Mouse (Mus musculus) testis, adult 2 months (tissue): Measurements from ENCODE around the gene Timp3. TPM values are rescaled to one million over a fixed set of nuclear protein-coding genes. Genes with fewer than 3 reads are reported as not detected.

Source experiments
- H3K27ac ChIP-seq: fragments of 200-500 bp; 2 replicates; pipeline ENCODE4 v1.5.1; 2012; ENCODE audit warnings: low read depth, low read length; ENCODE audit not compliant: control insufficient read depth, insufficient read depth
- H3K27me3 ChIP-seq: fragments of 200-500 bp; 2 replicates; pipeline ENCODE4 v1.6.1; 2012; ENCODE audit warnings: mild to moderate bottlenecking, low read length, moderate library complexity; ENCODE audit not compliant: control insufficient read depth, insufficient read depth
- H3K36me3 ChIP-seq: fragments of 200-500 bp; 2 replicates; pipeline ENCODE4 v1.6.1; 2012; ENCODE audit warnings: mild to moderate bottlenecking, low read length; ENCODE audit not compliant: control insufficient read depth, insufficient read depth
- H3K4me1 ChIP-seq: fragments of 200-500 bp; 2 replicates; pipeline ENCODE4 v1.6.1; 2012; ENCODE audit warnings: low read length; ENCODE audit not compliant: control insufficient read depth, insufficient read depth
- H3K4me3 ChIP-seq: fragments of 200-500 bp; 2 replicates; pipeline ENCODE4 v1.5.1; 2012; ENCODE audit warnings: low read depth, mild to moderate bottlenecking, low read length, moderate library complexity, mixed read lengths; ENCODE audit not compliant: control insufficient read depth
- CTCF ChIP-seq: fragments of 200-500 bp; IDR thresholded peaks from 2 replicates; pipeline ENCODE4 v1.5.1; 2012; ENCODE audit warnings: low read depth, mild to moderate bottlenecking, inconsistent platforms, low read length, moderate library complexity; ENCODE audit not compliant: control insufficient read depth, insufficient read depth, insufficient replicate concordance
- POLR2A ChIP-seq: fragments of 200-500 bp; IDR thresholded peaks from 2 replicates; pipeline ENCODE4 v1.6.1; 2012; ENCODE audit warnings: low read depth, mild to moderate bottlenecking, inconsistent platforms, low read length, moderate library complexity; ENCODE audit not compliant: control insufficient read depth
- polyA plus RNA-seq: library from polyadenylated mRNA; depleted of rRNA; stranded (reverse); fragments of >200 nt; gene quantifications from 2 replicates; pipeline ENCODE4 v1.2.3, GENCODE M21; 2012

Gene Timp3
- polyA plus RNA-seq, 1 experiment = 12.0 TPM

GRCm38 (mm10) chr10:86307235-86307634 lies 7.1 kb downstream of the Timp3 start:
- H3K4me3 ChIP-seq = no peak overlapping the region
- H3K36me3 ChIP-seq = no peaks in the 10 kb centered on the region
- no peaks in the 10 kb centered on the region for H3K27me3 ChIP-seq
- no peaks in the 10 kb centered on the region for H3K4me1 ChIP-seq
- TF ChIP-seq POLR2A (no peak), CTCF (no peak)
- no peak overlapping the region for H3K27ac ChIP-seq

- H3K36me3 ChIP-seq = no peaks in the 10 kb centered on the region
- no peak overlapping the region for H3K27ac ChIP-seq
- H3K4me1 ChIP-seq = no peaks in the 10 kb centered on the region
- H3K4me3 ChIP-seq = no peak overlapping the region
- TF ChIP-seq POLR2A = no peak
- no peak for TF ChIP-seq CTCF
- H3K27me3 ChIP-seq = no peaks in the 10 kb centered on the region
Measured at GRCm38 (mm10) chr10:86310527-86310926, 10.4 kb downstream of the Timp3 start.

GRCm38 (mm10) chr10:86312976-86313375 lies 12.8 kb downstream of the Timp3 start:
- TF ChIP-seq CTCF (no peak), POLR2A (no peak)
- H3K4me3 ChIP-seq = no peak overlapping the region
- no peaks in the 10 kb centered on the region for H3K27me3 ChIP-seq
- no peaks in the 10 kb centered on the region for H3K4me1 ChIP-seq
- no peak overlapping the region for H3K27ac ChIP-seq
- no peaks in the 10 kb centered on the region for H3K36me3 ChIP-seq

- TF ChIP-seq POLR2A = no peak
- TF ChIP-seq CTCF = no peak
- H3K4me3 ChIP-seq = no peak overlapping the region
- H3K27ac ChIP-seq = no peak overlapping the region
- H3K4me1 ChIP-seq = no peaks in the 10 kb centered on the region
- no peaks in the 10 kb centered on the region for H3K36me3 ChIP-seq
- H3K27me3 ChIP-seq = no peaks in the 10 kb centered on the region
Measured at GRCm38 (mm10) chr10:86313448-86313847, 13.3 kb downstream of the Timp3 start.

GRCm38 (mm10) chr10:86315513-86315912 lies 15.3 kb downstream of the Timp3 start:
- no peaks in the 10 kb centered on the region for H3K27me3 ChIP-seq
- no peak overlapping the region for H3K27ac ChIP-seq
- TF ChIP-seq CTCF = no peak
- TF ChIP-seq POLR2A = no peak
- H3K4me1 ChIP-seq = no peaks in the 10 kb centered on the region
- H3K36me3 ChIP-seq = no peaks in the 10 kb centered on the region
- H3K4me3 ChIP-seq = no peak overlapping the region

GRCm38 (mm10) chr10:86317633-86318032 lies 17.5 kb downstream of the Timp3 start:
- no peak for TF ChIP-seq CTCF
- TF ChIP-seq POLR2A = no peak
- Histone ChIP-seq H3K4me1 (no peaks in the 10 kb centered on the region), H3K4me3 (no peak overlapping the region), H3K36me3 (no peaks in the 10 kb centered on the region), H3K27me3 (no peaks in the 10 kb centered on the region), H3K27ac (no peak overlapping the region)

GRCm38 (mm10) chr10:86318552-86319140 lies 18.5 kb downstream of the Timp3 start:
- Histone ChIP-seq H3K27ac (no peak overlapping the region), H3K27me3 (no peaks in the 10 kb centered on the region), H3K4me1 (no peaks in the 10 kb centered on the region), H3K36me3 (no peaks in the 10 kb centered on the region), H3K4me3 (no peak overlapping the region)
- TF ChIP-seq POLR2A (no peak), CTCF (no peak)
